Mouse (Mus musculus): ENCODE results near the gene Jagn1.

- no peak for TF ChIP-seq CTCF (conservative IDR thresholded peaks at IDR 0.05; ENCODE audit: low read length)
- TF ChIP-seq POU5F1 (IDR thresholded peaks at IDR 0.05; ENCODE audit: borderline replicate concordance, low read length), result no peak
- no peak for TF ChIP-seq NANOG (IDR thresholded peaks at IDR 0.05; ENCODE audit: borderline replicate concordance, low read length)
Observed at GRCm38 (mm10) chr6:113437135-113437534, 5.2 kb upstream of the Jagn1 start.
